Mouse (Mus musculus): ENCODE results near the gene Cbln1. TPM values are rescaled to one million over a fixed set of nuclear protein-coding genes. Genes with fewer than 3 reads are reported as not detected.

Gene Cbln1
- polyA plus RNA-seq, 1 experiment from 2014 or later = 5.9 TPM

GRCm38 (mm10) chr8:87474379-87474778, 2.0 kb upstream of the Cbln1 start:
- H3K4me3 ChIP-seq (ENCODE audit: low read depth, low read length) = no peak overlapping the region
- H3K4me1 ChIP-seq (ENCODE audit: control insufficient read depth, insufficient read depth, low read length) = peaks cover 20% of the 10 kb centered on the region
- no peaks in the 10 kb centered on the region for H3K36me3 ChIP-seq (ENCODE audit: control insufficient read depth, insufficient read depth, low read length)
- ATAC-seq (ENCODE audit: insufficient number of reproducible peaks, low FRiP score, low TSS enrichment, low read depth) (no peak), DNase-seq (ENCODE audit: low spot score) (no peak)
- H3K9me3 ChIP-seq (ENCODE audit: control insufficient read depth, low read length) = no peaks in the 10 kb centered on the region
- H3K27ac ChIP-seq (replicated peaks; ENCODE audit: low read depth, low read length) = no peak overlapping the region
- 71% methylated on average over 8 of the region's 8 CpGs for WGBS
- peaks cover 53% of the 10 kb centered on the region for H3K27me3 ChIP-seq (ENCODE audit: control insufficient read depth, insufficient read depth, low read length)
- H3K9ac ChIP-seq (ENCODE audit: low read length) = no peak overlapping the region
- no peak overlapping the region for H3K4me2 ChIP-seq (ENCODE audit: low read depth, severe bottlenecking)

- no peak overlapping the region for H3K4me3 ChIP-seq (ENCODE audit: low read depth, low read length)
- H3K9me3 ChIP-seq (ENCODE audit: control insufficient read depth, low read length) = no peaks in the 10 kb centered on the region
- DNase-seq (ENCODE audit: low spot score) (no peak), ATAC-seq (ENCODE audit: insufficient number of reproducible peaks, low FRiP score, low TSS enrichment, low read depth) (no peak)
- H3K36me3 ChIP-seq (ENCODE audit: control insufficient read depth, insufficient read depth, low read length) = no peaks in the 10 kb centered on the region
- H3K27ac ChIP-seq (replicated peaks; ENCODE audit: low read depth, low read length) = no peak overlapping the region
- 23% methylated on average over 2 of the region's 2 CpGs for WGBS
- H3K4me1 ChIP-seq (ENCODE audit: control insufficient read depth, insufficient read depth, low read length) = peaks cover 20% of the 10 kb centered on the region
- no peak overlapping the region for H3K9ac ChIP-seq (ENCODE audit: low read length)
- H3K27me3 ChIP-seq (ENCODE audit: control insufficient read depth, insufficient read depth, low read length) = peaks cover 55% of the 10 kb centered on the region
- peak overlapping the region; percentile 98; the same call in 1 of the 2 replicates for H3K4me2 ChIP-seq (ENCODE audit: low read depth, severe bottlenecking)
These were observed 1.5 kb upstream of the Cbln1 start for GRCm38 (mm10) chr8:87473940-87474339.

GRCm38 (mm10) chr8:87473314-87473713, 905 bp upstream of the Cbln1 start:
- peak; percentile 49 for DNase-seq (ENCODE audit: low spot score)
- no peak for ATAC-seq (ENCODE audit: insufficient number of reproducible peaks, low FRiP score, low TSS enrichment, low read depth)
- peak overlapping the region; percentile 48 for H3K4me3 ChIP-seq (ENCODE audit: low read depth, low read length)
- H3K27me3 ChIP-seq (ENCODE audit: control insufficient read depth, insufficient read depth, low read length) = peaks cover 58% of the 10 kb centered on the region
- H3K27ac ChIP-seq (replicated peaks; ENCODE audit: low read depth, low read length) = no peak overlapping the region
- no peaks in the 10 kb centered on the region for H3K9me3 ChIP-seq (ENCODE audit: control insufficient read depth, low read length)
- H3K4me1 ChIP-seq (ENCODE audit: control insufficient read depth, insufficient read depth, low read length) = peaks cover 24% of the 10 kb centered on the region
- peak overlapping the region; percentile 98 for H3K4me2 ChIP-seq (ENCODE audit: low read depth, severe bottlenecking)
- no peaks in the 10 kb centered on the region for H3K36me3 ChIP-seq (ENCODE audit: control insufficient read depth, insufficient read depth, low read length)
- H3K9ac ChIP-seq (ENCODE audit: low read length) = no peak overlapping the region
- WGBS = under 1% methylated on average over 30 of the region's 30 CpGs

- no peak overlapping the region for H3K27ac ChIP-seq (replicated peaks; ENCODE audit: low read depth, low read length)
- ATAC-seq (ENCODE audit: insufficient number of reproducible peaks, low FRiP score, low TSS enrichment, low read depth) (no peak), DNase-seq (ENCODE audit: low spot score) (peak; percentile 61)
- H3K9ac ChIP-seq (ENCODE audit: low read length) = peak overlapping the region; percentile 60
- peaks cover 24% of the 10 kb centered on the region for H3K4me1 ChIP-seq (ENCODE audit: control insufficient read depth, insufficient read depth, low read length)
- WGBS = under 1% methylated on average over 36 of the region's 36 CpGs
- peak overlapping the region; percentile 98 for H3K4me2 ChIP-seq (ENCODE audit: low read depth, severe bottlenecking)
- no peaks in the 10 kb centered on the region for H3K36me3 ChIP-seq (ENCODE audit: control insufficient read depth, insufficient read depth, low read length)
- H3K9me3 ChIP-seq (ENCODE audit: control insufficient read depth, low read length) = no peaks in the 10 kb centered on the region
- H3K4me3 ChIP-seq (ENCODE audit: low read depth, low read length) = peak overlapping the region; percentile 48
- H3K27me3 ChIP-seq (ENCODE audit: control insufficient read depth, insufficient read depth, low read length) = peaks cover 70% of the 10 kb centered on the region
These were observed 672 bp downstream of the Cbln1 start for GRCm38 (mm10) chr8:87471603-87472270.

GRCm38 (mm10) chr8:87470834-87471602, 1.4 kb downstream of the Cbln1 start:
- Histone ChIP-seq H3K4me3 (ENCODE audit: low read depth, low read length) (peak overlapping the region; percentile 48), H3K4me1 (ENCODE audit: control insufficient read depth, insufficient read depth, low read length) (peaks cover 27% of the 10 kb centered on the region), H3K36me3 (ENCODE audit: control insufficient read depth, insufficient read depth, low read length) (no peaks in the 10 kb centered on the region), H3K9ac (ENCODE audit: low read length) (no peak overlapping the region; the same call in 1 of the 2 replicates), H3K27ac (replicated peaks; ENCODE audit: low read depth, low read length) (no peak overlapping the region), H3K4me2 (ENCODE audit: low read depth, severe bottlenecking) (peak overlapping the region; percentile 98), H3K9me3 (ENCODE audit: control insufficient read depth, low read length) (no peaks in the 10 kb centered on the region), H3K27me3 (ENCODE audit: control insufficient read depth, insufficient read depth, low read length) (peaks cover 76% of the 10 kb centered on the region)
- WGBS = under 1% methylated on average over 32 of the region's 32 CpGs
- no peak for DNase-seq (ENCODE audit: low spot score)
- ATAC-seq (ENCODE audit: insufficient number of reproducible peaks, low FRiP score, low TSS enrichment, low read depth) = no peak

GRCm38 (mm10) chr8:87469931-87470833, 2.2 kb downstream of the Cbln1 start:
- peak overlapping the region; percentile 98 for H3K4me2 ChIP-seq (ENCODE audit: low read depth, severe bottlenecking)
- H3K4me1 ChIP-seq (ENCODE audit: control insufficient read depth, insufficient read depth, low read length) = peaks cover 28% of the 10 kb centered on the region
- H3K4me3 ChIP-seq (ENCODE audit: low read depth, low read length) = peak overlapping the region; percentile 48
- H3K9ac ChIP-seq (ENCODE audit: low read length) = no peak overlapping the region; the same call in 1 of the 2 replicates
- DNase-seq (ENCODE audit: low spot score) (peak; percentile 70), ATAC-seq (ENCODE audit: insufficient number of reproducible peaks, low FRiP score, low TSS enrichment, low read depth) (no peak)
- H3K27me3 ChIP-seq (ENCODE audit: control insufficient read depth, insufficient read depth, low read length) = peaks cover 73% of the 10 kb centered on the region
- H3K36me3 ChIP-seq (ENCODE audit: control insufficient read depth, insufficient read depth, low read length) = no peaks in the 10 kb centered on the region
- no peaks in the 10 kb centered on the region for H3K9me3 ChIP-seq (ENCODE audit: control insufficient read depth, low read length)
- WGBS = under 1% methylated on average over 59 of the region's 59 CpGs
- H3K27ac ChIP-seq (replicated peaks; ENCODE audit: low read depth, low read length) = no peak overlapping the region

- peak; percentile 57 for DNase-seq (ENCODE audit: low spot score)
- no peak for ATAC-seq (ENCODE audit: insufficient number of reproducible peaks, low FRiP score, low TSS enrichment, low read depth)
- peaks cover 69% of the 10 kb centered on the region for H3K27me3 ChIP-seq (ENCODE audit: control insufficient read depth, insufficient read depth, low read length)
- H3K4me3 ChIP-seq (ENCODE audit: low read depth, low read length) = peak overlapping the region; percentile 10; the same call in 1 of the 2 replicates
- no peak overlapping the region for H3K9ac ChIP-seq (ENCODE audit: low read length)
- H3K27ac ChIP-seq (replicated peaks; ENCODE audit: low read depth, low read length) = no peak overlapping the region
- H3K36me3 ChIP-seq (ENCODE audit: control insufficient read depth, insufficient read depth, low read length) = no peaks in the 10 kb centered on the region
- H3K4me1 ChIP-seq (ENCODE audit: control insufficient read depth, insufficient read depth, low read length) = peaks cover 28% of the 10 kb centered on the region
- WGBS = 2% methylated on average over 45 of the region's 45 CpGs
- no peaks in the 10 kb centered on the region for H3K9me3 ChIP-seq (ENCODE audit: control insufficient read depth, low read length)
- H3K4me2 ChIP-seq (ENCODE audit: low read depth, severe bottlenecking) = peak overlapping the region; percentile 98
These were observed 3.2 kb downstream of the Cbln1 start for GRCm38 (mm10) chr8:87468958-87469815.

Data from limb, embryonic 11.5 days (tissue).